Mouse (Mus musculus) MEL (cell line): Measurements from ENCODE around the gene Stum. TPM values are rescaled to one million over a fixed set of nuclear protein-coding genes. Genes with fewer than 3 reads are reported as not detected.

ENCODE experiments used
- DNase-seq: peaks from one replicate; pipeline ENCODE4 v3.0.0; 2011; ENCODE audit warnings: low read depth, low spot score
- H3K27ac ChIP-seq: 2 replicates; pipeline ENCODE4 v1.5.1; 2012; ENCODE audit warnings: low read depth, mild to moderate bottlenecking, control low read depth, low read length, moderate library complexity; ENCODE audit not compliant: control insufficient read depth
- H3K27me3 ChIP-seq, 2 experiments: fragments of 150-350 bp in 1 of 2; sonication (generic) in 1 of 2; 2 replicates each; pipeline ENCODE4 v1.6.1; 2012; ENCODE audit warnings: low read length in 2 of 2, mild to moderate bottlenecking in 2 of 2, improper control_type of control experiment in 1 of 2, moderate library complexity in 1 of 2; ENCODE audit not compliant: insufficient read depth in 2 of 2, control insufficient read depth in 1 of 2
- H3K36me3 ChIP-seq, 2 experiments: 2 replicates each; pipeline ENCODE4 v1.6.1; 2012 to 2014; ENCODE audit warnings: low read length in 2 of 2, improper control_type of control experiment in 1 of 2, inconsistent platforms in 1 of 2, mild to moderate bottlenecking in 1 of 2; ENCODE audit not compliant: insufficient read depth in 2 of 2, control insufficient read depth in 1 of 2
- H3K4me1 ChIP-seq, 2 experiments: fragments of 150-350 bp in 1 of 2; sonication (generic) in 1 of 2; 2 replicates each; pipeline ENCODE4 v1.6.1; 2012; ENCODE audit warnings: low read length in 2 of 2, improper control_type of control experiment in 1 of 2, mild to moderate bottlenecking in 1 of 2; ENCODE audit not compliant: insufficient read depth in 2 of 2, control insufficient read depth in 1 of 2
- H3K4me3 ChIP-seq, 2 experiments: fragments of 150-350 bp in 1 of 2; sonication (generic) in 1 of 2; 2 replicates each; pipeline ENCODE4 v1.5.1; 2012; ENCODE audit warnings: low read depth in 2 of 2, low read length in 2 of 2, mild to moderate bottlenecking in 2 of 2, moderate library complexity in 2 of 2, control low read depth in 1 of 2, improper control_type of control experiment in 1 of 2; ENCODE audit not compliant: control insufficient read depth in 1 of 2, insufficient read depth in 1 of 2
- H3K79me2 ChIP-seq: 2 replicates; pipeline ENCODE4 v1.6.1; 2012; ENCODE audit warnings: mild to moderate bottlenecking, low read length, moderate library complexity; ENCODE audit not compliant: control insufficient read depth, poor library complexity, insufficient read depth
- H3K9ac ChIP-seq: 2 replicates; pipeline ENCODE4 v1.6.1; 2012; ENCODE audit warnings: low read depth, mild to moderate bottlenecking, control low read depth, low read length, moderate library complexity; ENCODE audit not compliant: control insufficient read depth, poor library complexity, severe bottlenecking
- H3K9me3 ChIP-seq: fragments of 150-350 bp; sonication (generic); replicated peaks from 2 replicates; pipeline ENCODE4 v1.6.1; 2012; ENCODE audit warnings: mild to moderate bottlenecking, low read length, improper control_type of control experiment, moderate library complexity; ENCODE audit not compliant: insufficient read depth
- CHD1 ChIP-seq: IDR thresholded peaks from 2 replicates; pipeline ENCODE4 v1.6.1; 2012; ENCODE audit warnings: low read depth, mild to moderate bottlenecking, inconsistent platforms, low read length, improper control_type of control experiment
- CHD2 ChIP-seq: IDR thresholded peaks from 2 replicates; pipeline ENCODE4 v1.6.1; 2011; ENCODE audit warnings: low read length, improper control_type of control experiment
- CTCF ChIP-seq, 3 experiments: IDR thresholded peaks in 2 of 3; conservative IDR thresholded peaks in 1 of 3; 2 replicates each; pipeline ENCODE4 v1.5.1; 2011 to 2012; ENCODE audit warnings: low read length in 3 of 3, low read depth in 2 of 3, mild to moderate bottlenecking in 2 of 3, improper control_type of control experiment in 1 of 3, inconsistent platforms in 1 of 3, mixed read lengths in 1 of 3, moderate library complexity in 1 of 3; ENCODE audit not compliant: control insufficient read depth in 1 of 3, insufficient read depth in 1 of 3, poor library complexity in 1 of 3, severe bottlenecking in 1 of 3
- E2F4 ChIP-seq: IDR thresholded peaks from 2 replicates; pipeline ENCODE4 v1.6.1; 2011; ENCODE audit warnings: low read depth, low read length, improper control_type of control experiment, borderline replicate concordance
- EP300 ChIP-seq, 2 experiments: IDR thresholded peaks; 2 replicates each; pipeline ENCODE4 v1.6.1; 2011; ENCODE audit warnings: improper control_type of control experiment in 2 of 2, low read length in 2 of 2, low read depth in 1 of 2, mild to moderate bottlenecking in 1 of 2
- ETS1 ChIP-seq: IDR thresholded peaks from 2 replicates; pipeline ENCODE4 v1.6.1; 2012; ENCODE audit warnings: low read depth, mild to moderate bottlenecking, inconsistent platforms, low read length, improper control_type of control experiment, moderate library complexity
- GABPA ChIP-seq: IDR thresholded peaks from 2 replicates; pipeline ENCODE4 v1.6.1; 2012; ENCODE audit warnings: low read depth, mild to moderate bottlenecking, inconsistent platforms, low read length, improper control_type of control experiment, moderate library complexity
- JUND ChIP-seq: IDR thresholded peaks from 2 replicates; pipeline ENCODE4 v1.6.1; 2011; ENCODE audit warnings: low read depth, mild to moderate bottlenecking, improper control_type of control experiment, low read length
- MAFK ChIP-seq: IDR thresholded peaks from 2 replicates; pipeline ENCODE4 v1.6.1; 2011; ENCODE audit warnings: low read depth, mild to moderate bottlenecking, low read length, improper control_type of control experiment, borderline replicate concordance
- MYC ChIP-seq: IDR thresholded peaks from 2 replicates; pipeline ENCODE4 v1.6.1; 2011; ENCODE audit warnings: low read depth, mild to moderate bottlenecking, low read length, improper control_type of control experiment, moderate library complexity
- NELFE ChIP-seq: IDR thresholded peaks from 2 replicates; pipeline ENCODE4 v1.6.1; 2011; ENCODE audit warnings: low read depth, low read length, improper control_type of control experiment
- POLR2A ChIP-seq, 2 experiments: IDR thresholded peaks; 2 replicates each; pipeline ENCODE4 v1.6.1; 2011 to 2012; ENCODE audit warnings: low read length in 2 of 2, mild to moderate bottlenecking in 2 of 2, control low read depth in 1 of 2, improper control_type of control experiment in 1 of 2, low read depth in 1 of 2, moderate library complexity in 1 of 2; ENCODE audit not compliant: control insufficient read depth in 1 of 2, insufficient read depth in 1 of 2, poor library complexity in 1 of 2
- POLR2AphosphoS5 ChIP-seq: IDR thresholded peaks from 2 replicates; pipeline ENCODE4 v1.6.1; 2012; ENCODE audit warnings: low read depth, borderline replicate concordance, mild to moderate bottlenecking, inconsistent platforms, low read length, moderate library complexity, mixed read lengths
- RAD21 ChIP-seq: IDR thresholded peaks from 2 replicates; pipeline ENCODE4 v1.6.1; 2011; ENCODE audit warnings: mild to moderate bottlenecking, low read depth, low read length, improper control_type of control experiment
- RCOR1 ChIP-seq: IDR thresholded peaks from 2 replicates; pipeline ENCODE4 v1.6.1; 2012; ENCODE audit warnings: low read depth, mild to moderate bottlenecking, inconsistent platforms, low read length, improper control_type of control experiment
- TAL1 ChIP-seq: IDR thresholded peaks from 2 replicates; pipeline ENCODE4 v1.6.1; 2012; ENCODE audit warnings: mild to moderate bottlenecking, inconsistent platforms, low read length, moderate library complexity, mixed read lengths
- TCF12 ChIP-seq: IDR thresholded peaks from 2 replicates; pipeline ENCODE4 v1.6.1; 2014; ENCODE audit warnings: low read depth, mild to moderate bottlenecking, inconsistent platforms, low read length, improper control_type of control experiment, moderate library complexity
- UBTF ChIP-seq: IDR thresholded peaks from 2 replicates; pipeline ENCODE4 v1.6.1; 2012; ENCODE audit warnings: low read depth, mild to moderate bottlenecking, inconsistent platforms, low read length, improper control_type of control experiment, moderate library complexity, borderline replicate concordance; ENCODE audit not compliant: insufficient read depth
- USF2 ChIP-seq, 2 experiments: IDR thresholded peaks; 2 replicates each; pipeline ENCODE4 v1.6.1; 2011 to 2012; ENCODE audit warnings: improper control_type of control experiment in 2 of 2, low read length in 2 of 2, borderline replicate concordance in 1 of 2, inconsistent platforms in 1 of 2, low read depth in 1 of 2, mild to moderate bottlenecking in 1 of 2; ENCODE audit not compliant: insufficient read depth in 1 of 2
- ZC3H11A ChIP-seq: IDR thresholded peaks from 2 replicates; pipeline ENCODE4 v1.6.1; 2012; ENCODE audit warnings: low read depth, mild to moderate bottlenecking, inconsistent platforms, low read length, improper control_type of control experiment
- polyA plus RNA-seq, 2 experiments: library from polyadenylated mRNA; stranded (reverse) in 1 of 2; unstranded in 1 of 2; fragments of >175 nt in 1 of 2; fragments of >200 nt in 1 of 2; gene quantifications; 2 replicates each; pipeline versions ENCODE4 v1.2.1 to v1.2.4; 2012; ENCODE audit warnings: low replicate concordance in 2 of 2, low read depth in 1 of 2; ENCODE audit not compliant: insufficient read length in 2 of 2, insufficient read depth in 1 of 2, missing spikeins in 1 of 2
- total RNA-seq: library from RNA; depleted of rRNA; stranded (reverse); fragments of 300-350 nt; gene quantifications from 2 replicates; pipeline ENCODE4 v1.2.3, GENCODE M21; 2012

The Stum gene
- total and polyA plus RNA-seq, 3 experiments = not detected

- Histone ChIP-seq H3K9me3 (no peaks in the 10 kb centered on the region), H3K4me1 (peaks cover 0 to 43% of the 10 kb centered on the region in 2 experiments; a peak in 3 of 4 replicates), H3K79me2 (no peaks in the 10 kb centered on the region; the same call in 1 of the 2 replicates), H3K27me3 (no peaks in the 10 kb centered on the region), H3K27ac (no peak overlapping the region), H3K4me3 (no peak overlapping the region), H3K9ac (no peak overlapping the region), H3K36me3 (peaks cover 0 to 33% of the 10 kb centered on the region in 2 experiments; a peak in 2 of 4 replicates)
- no peak for TF ChIP-seq MYC
- TF ChIP-seq USF2 (IDR thresholded peaks at IDR 0.05; ENCODE audit: borderline replicate concordance in 1 of 2, insufficient read depth in 1 of 2, low read depth in 1 of 2, low read length in 2 of 2) = no peak
- no peak for TF ChIP-seq MAFK
- no peak for TF ChIP-seq POLR2A (IDR thresholded peaks at IDR 0.05; ENCODE audit: control insufficient read depth in 1 of 2, insufficient read depth in 1 of 2, low read depth in 1 of 2, low read length in 2 of 2, poor library complexity in 1 of 2)
- no peak for TF ChIP-seq RAD21
- no peak for TF ChIP-seq E2F4
- no peak for TF ChIP-seq POLR2AphosphoS5
- TF ChIP-seq TCF12 = no peak
- no peak for TF ChIP-seq CTCF (IDR thresholded peaks at IDR 0.05 in 2 of 3, conservative IDR thresholded peaks at IDR 0.05 in 1 of 3; ENCODE audit: control insufficient read depth in 1 of 3, insufficient read depth in 1 of 3, low read depth in 2 of 3, low read length in 3 of 3, poor library complexity in 1 of 3, severe bottlenecking in 1 of 3)
- TF ChIP-seq NELFE = no peak
- no peak for TF ChIP-seq ZC3H11A
- no peak for TF ChIP-seq EP300 (IDR thresholded peaks at IDR 0.05; ENCODE audit: low read depth in 1 of 2, low read length in 2 of 2)
- no peak for TF ChIP-seq CHD1
- no peak for DNase-seq
These were observed 91.0 kb downstream of the Stum start for GRCm38 (mm10) chr1:180392137-180392798.

GRCm38 (mm10) chr1:180391575-180391945 is 91.7 kb downstream of the Stum start:
- Histone ChIP-seq H3K36me3 (peaks cover 0 to 33% of the 10 kb centered on the region in 2 experiments; a peak in 2 of 4 replicates), H3K27me3 (no peaks in the 10 kb centered on the region), H3K27ac (no peak overlapping the region), H3K9me3 (no peaks in the 10 kb centered on the region), H3K4me1 (peaks cover 0 to 43% of the 10 kb centered on the region in 2 experiments), H3K4me3 (no peak overlapping the region), H3K9ac (no peak overlapping the region), H3K79me2 (no peaks in the 10 kb centered on the region; the same call in 1 of the 2 replicates)
- no peak for DNase-seq
- TF ChIP-seq CHD2 = no peak
- TF ChIP-seq POLR2AphosphoS5 = no peak
- TF ChIP-seq USF2 (IDR thresholded peaks at IDR 0.05; ENCODE audit: borderline replicate concordance in 1 of 2, insufficient read depth in 1 of 2, low read depth in 1 of 2, low read length in 2 of 2) = no peak
- no peak for TF ChIP-seq NELFE
- TF ChIP-seq ETS1 = no peak
- TF ChIP-seq TAL1 = no peak
- no peak for TF ChIP-seq GABPA
- TF ChIP-seq JUND = no peak
- TF ChIP-seq ZC3H11A = no peak
- TF ChIP-seq UBTF = no peak
- no peak for TF ChIP-seq RCOR1
- no peak for TF ChIP-seq E2F4
